In genomic region chr10:81627836-81628220, GRCm38 (mm10) we compare ENCODE assay signal across 8 mouse cellular contexts. TPM values are rescaled to one million over a fixed set of nuclear protein-coding genes. Genes with fewer than 3 reads are reported as not detected.
A peak's percentile ranks its signal among the peaks of the same experiment; 100 is the strongest.
DNase-seq lines count a peak whose midpoint lies in the region; ATAC-seq lines count a peak whose summit lies in the region.

No protein-coding gene starts in this region.

- H3K4me3 ChIP-seq in heart, embryonic 13.5 days: peak overlapping the region; percentile 84
- H3K4me3 ChIP-seq in limb, embryonic 13.5 days: peak overlapping the region; percentile 73
- peak overlapping the region; percentile 72 for H3K4me3 ChIP-seq in neural tube, embryonic 12.5 days

- peaks cover 30% of the 10 kb centered on the region for H3K36me3 ChIP-seq in heart, embryonic 13.5 days
- peaks cover 31% of the 10 kb centered on the region for H3K36me3 ChIP-seq in limb, embryonic 13.5 days
- peaks cover 30% of the 10 kb centered on the region for H3K36me3 ChIP-seq in neural tube, embryonic 12.5 days

- H3K27ac ChIP-seq in heart, embryonic 13.5 days (replicated peaks): peak overlapping the region; percentile 88
- peak overlapping the region; percentile 92 for H3K27ac ChIP-seq in limb, embryonic 13.5 days
- H3K27ac ChIP-seq in neural tube, embryonic 12.5 days: peak overlapping the region; percentile 57; the same call in 1 of the 2 replicates

- peak overlapping the region; percentile 92 for H3K4me2 ChIP-seq in heart, embryonic 13.5 days
- H3K4me2 ChIP-seq in limb, embryonic 13.5 days (replicated peaks): peak overlapping the region; percentile 85
- peak overlapping the region; percentile 76 for H3K4me2 ChIP-seq in neural tube, embryonic 12.5 days (replicated peaks)

- WGBS in heart, embryonic 13.5 days: 52% methylated on average over 7 of the region's 7 CpGs
- 64% methylated on average over 7 of the region's 7 CpGs for WGBS in limb, embryonic 13.5 days
- 61% methylated on average over 7 of the region's 7 CpGs for WGBS in neural tube, embryonic 12.5 days

- peak overlapping the region; percentile 90 for H3K9ac ChIP-seq in heart, embryonic 13.5 days
- peak overlapping the region; percentile 81 for H3K9ac ChIP-seq in limb, embryonic 13.5 days
- peak overlapping the region; percentile 77 for H3K9ac ChIP-seq in neural tube, embryonic 12.5 days

- H3K4me1 ChIP-seq in heart, embryonic 13.5 days: peaks cover 18% of the 10 kb centered on the region
- peaks cover 21% of the 10 kb centered on the region for H3K4me1 ChIP-seq in limb, embryonic 13.5 days
- peaks cover 19% of the 10 kb centered on the region for H3K4me1 ChIP-seq in neural tube, embryonic 12.5 days

- no peak for ATAC-seq in heart, embryonic 13.5 days (ENCODE audit: extremely low read depth, insufficient number of reproducible peaks, low FRiP score, low TSS enrichment)
- peak; percentile 33; the same call in 1 of the 2 replicates for ATAC-seq in limb, embryonic 13.5 days (ENCODE audit: low FRiP score, low read depth)
- ATAC-seq in neural tube, embryonic 12.5 days (ENCODE audit: low FRiP score, low read depth): peak; percentile 25

- peak; percentile 51 for DNase-seq in layer of hippocampus, adult 11-12 months (ENCODE audit: low spot score)
- no peak for DNase-seq in layer of hippocampus, adult 9-10 months (ENCODE audit: low spot score)
- DNase-seq in cerebellum, adult 8-10 months: peak; percentile 56
- no peak for DNase-seq in spleen, postnatal 14 days (ENCODE audit: low spot score in 2 of 2)
- no peak for DNase-seq in adrenal gland, postnatal 4 days (ENCODE audit: low spot score in 2 of 2)

- no peaks in the 10 kb centered on the region; the same call in 1 of the 2 replicates for H3K27me3 ChIP-seq in heart, embryonic 13.5 days (replicated peaks)
- no peaks in the 10 kb centered on the region for H3K27me3 ChIP-seq in limb, embryonic 13.5 days
- no peaks in the 10 kb centered on the region; the same call in 1 of the 2 replicates for H3K27me3 ChIP-seq in neural tube, embryonic 12.5 days (replicated peaks)

- H3K9me3 ChIP-seq in heart, embryonic 13.5 days: no peaks in the 10 kb centered on the region
- no peaks in the 10 kb centered on the region for H3K9me3 ChIP-seq in limb, embryonic 13.5 days
- no peaks in the 10 kb centered on the region for H3K9me3 ChIP-seq in neural tube, embryonic 12.5 days

RNA-seq across cellular contexts. Expression of gene Sirt6, which starts 0.2 kb away (rescaled TPM):
- polyA plus RNA-seq in heart, embryonic 13.5 days (2015; fragmentation: Nextera tagmentation; extraction: Ambion mirVana): 24.6 and 25.6 TPM in 2 replicates
- polyA plus RNA-seq in limb, embryonic 13.5 days (2015; fragmentation: Nextera tagmentation; extraction: Ambion mirVana): 60.3 and 61.9 TPM in 2 replicates
- polyA plus RNA-seq in neural tube, embryonic 12.5 days (2016; fragmentation: Nextera tagmentation; extraction: Ambion mirVana): 53.3 and 56.6 TPM in 2 replicates
- 10 to 100 TPM; 40.1 to 40.7 TPM for total RNA-seq in adrenal gland, postnatal 4 days (2021)

RNA-seq across cellular contexts. Expression of gene Ankrd24, which starts 0.5 kb away (rescaled TPM):
- polyA plus RNA-seq in heart, embryonic 13.5 days (2015; fragmentation: Nextera tagmentation; extraction: Ambion mirVana): 10.3 and 10.6 TPM in 2 replicates
- 11.6 and 12.1 TPM in 2 replicates for polyA plus RNA-seq in limb, embryonic 13.5 days (2015; fragmentation: Nextera tagmentation; extraction: Ambion mirVana)
- 8.8 and 9.0 TPM in 2 replicates for polyA plus RNA-seq in neural tube, embryonic 12.5 days (2016; fragmentation: Nextera tagmentation; extraction: Ambion mirVana)
- 10 to 100 TPM; 38.7 to 50.5 TPM for total RNA-seq in adrenal gland, postnatal 4 days (2021)

RNA-seq across cellular contexts. Expression of gene Gm10778, which starts 21.0 kb away (rescaled TPM):
- polyA plus RNA-seq in heart, embryonic 13.5 days (2015; fragmentation: Nextera tagmentation; extraction: Ambion mirVana): 3.1 and 3.4 TPM in 2 replicates
- polyA plus RNA-seq in limb, embryonic 13.5 days (2015; fragmentation: Nextera tagmentation; extraction: Ambion mirVana): 5.1 and 5.3 TPM in 2 replicates
- polyA plus RNA-seq in neural tube, embryonic 12.5 days (2016; fragmentation: Nextera tagmentation; extraction: Ambion mirVana): 6.1 and 6.2 TPM in 2 replicates
- 1 to 10 TPM; 3.0 to 3.9 TPM for total RNA-seq in adrenal gland, postnatal 4 days (2021)

RNA-seq across cellular contexts. Expression of gene BC025920, which starts 21.8 kb away (rescaled TPM):
- polyA plus RNA-seq in heart, embryonic 13.5 days (2015; fragmentation: Nextera tagmentation; extraction: Ambion mirVana): 0.44 and 0.64 TPM in 2 replicates
- 1.3 and 1.5 TPM in 2 replicates for polyA plus RNA-seq in limb, embryonic 13.5 days (2015; fragmentation: Nextera tagmentation; extraction: Ambion mirVana)
- polyA plus RNA-seq in neural tube, embryonic 12.5 days (2016; fragmentation: Nextera tagmentation; extraction: Ambion mirVana): 1.4 and 2.3 TPM in 2 replicates
- total RNA-seq in adrenal gland, postnatal 4 days (2021): 1 to 10 TPM; 1.1 to 2.1 TPM

RNA-seq across cellular contexts. Expression of gene Tle6, which starts 27.0 kb away (rescaled TPM):
- polyA plus RNA-seq in heart, embryonic 13.5 days (2015; fragmentation: Nextera tagmentation; extraction: Ambion mirVana): 30.1 and 30.4 TPM in 2 replicates
- polyA plus RNA-seq in limb, embryonic 13.5 days (2015; fragmentation: Nextera tagmentation; extraction: Ambion mirVana): 13.8 and 18.4 TPM in 2 replicates
- polyA plus RNA-seq in neural tube, embryonic 12.5 days (2016; fragmentation: Nextera tagmentation; extraction: Ambion mirVana): 6.4 and 7.3 TPM in 2 replicates
- total RNA-seq in adrenal gland, postnatal 4 days (2021): 10 to 100 TPM; 12.8 to 20.2 TPM

Comparison
In these comparisons a context has a peak if more than half of its experiments do, and no peak if none do; other contexts are left out.
1. DNase-seq: peak in layer of hippocampus, adult 11-12 months (single experiment) and cerebellum, adult 8-10 months (single experiment); none in layer of hippocampus, adult 9-10 months (single experiment), spleen, postnatal 14 days (0 of 2) and adrenal gland, postnatal 4 days (0 of 2).
2. Peak in every context shown above with its lines, with median percentiles within 50 percentile points of each other: H3K27ac ChIP-seq, H3K4me2 ChIP-seq, H3K4me3 ChIP-seq and H3K9ac ChIP-seq.